Mouse (Mus musculus): ENCODE measurements around the gene Syt15. TPM values are rescaled to one million over a fixed set of nuclear protein-coding genes. Genes with fewer than 3 reads are reported as not detected.

The Syt15 gene
- polyA plus RNA-seq, 1 experiment from 2014 or later: 0.92 TPM

- no peak overlapping the region for H3K9ac ChIP-seq (replicated peaks; ENCODE audit: low read length)
- H3K4me3 ChIP-seq (ENCODE audit: low read length): no peak overlapping the region
- 67% methylated on average over 5 of the region's 5 CpGs for whole genome bisulfite sequencing
- H3K4me2 ChIP-seq (replicated peaks; ENCODE audit: low read depth, low read length): no peak overlapping the region
- H3K9me3 ChIP-seq (ENCODE audit: low read length): no peaks in the 10 kb centered on the region
- H3K36me3 ChIP-seq (ENCODE audit: insufficient read depth, low read length): no peaks in the 10 kb centered on the region
- no peak for ATAC-seq (ENCODE audit: low FRiP score, low TSS enrichment)
- peaks cover 6% of the 10 kb centered on the region; the same call in 1 of the 2 replicates for H3K4me1 ChIP-seq (ENCODE audit: insufficient read depth, low read length)
- H3K27me3 ChIP-seq (ENCODE audit: insufficient read depth, low read length): peaks cover 15% of the 10 kb centered on the region
- H3K27ac ChIP-seq (ENCODE audit: low read length): no peak overlapping the region
These were observed 4.0 kb downstream of the Syt15 start for GRCm38 (mm10) chr14:34223362-34223898.

- Histone ChIP-seq H3K9ac (replicated peaks; ENCODE audit: low read length) (no peak overlapping the region), H3K4me2 (replicated peaks; ENCODE audit: low read depth, low read length) (no peak overlapping the region), H3K36me3 (ENCODE audit: insufficient read depth, low read length) (no peaks in the 10 kb centered on the region), H3K4me3 (ENCODE audit: low read length) (no peak overlapping the region), H3K27me3 (ENCODE audit: insufficient read depth, low read length) (no peaks in the 10 kb centered on the region), H3K9me3 (ENCODE audit: low read length) (no peaks in the 10 kb centered on the region), H3K4me1 (ENCODE audit: insufficient read depth, low read length) (no peaks in the 10 kb centered on the region), H3K27ac (ENCODE audit: low read length) (no peak overlapping the region)
- 79% methylated on average over 9 of the region's 9 CpGs for WGBS
- ATAC-seq (ENCODE audit: low FRiP score, low TSS enrichment): no peak
These were observed 6.6 kb downstream of the Syt15 start for GRCm38 (mm10) chr14:34225986-34226385.

- no peak overlapping the region for H3K27ac ChIP-seq (ENCODE audit: low read length)
- H3K4me3 ChIP-seq (ENCODE audit: low read length): no peak overlapping the region
- H3K36me3 ChIP-seq (ENCODE audit: insufficient read depth, low read length): no peaks in the 10 kb centered on the region
- H3K4me2 ChIP-seq (replicated peaks; ENCODE audit: low read depth, low read length): no peak overlapping the region
- H3K4me1 ChIP-seq (ENCODE audit: insufficient read depth, low read length): no peaks in the 10 kb centered on the region
- no peak overlapping the region for H3K9ac ChIP-seq (replicated peaks; ENCODE audit: low read length)
- no peaks in the 10 kb centered on the region for H3K27me3 ChIP-seq (ENCODE audit: insufficient read depth, low read length)
- no peak for ATAC-seq (ENCODE audit: low FRiP score, low TSS enrichment)
- 57% methylated on average over 4 of the region's 4 CpGs for WGBS
- H3K9me3 ChIP-seq (ENCODE audit: low read length): no peaks in the 10 kb centered on the region
These were observed 7.2 kb downstream of the Syt15 start for GRCm38 (mm10) chr14:34226566-34226965.

- no peak overlapping the region for H3K27ac ChIP-seq (ENCODE audit: low read length)
These were observed 8.6 kb downstream of the Syt15 start for GRCm38 (mm10) chr14:34227981-34228380.

GRCm38 (mm10) chr14:34228830-34229506, 9.6 kb downstream of the Syt15 start:
- Histone ChIP-seq H3K4me3 (ENCODE audit: low read length) (no peak overlapping the region), H3K4me1 (ENCODE audit: insufficient read depth, low read length) (no peaks in the 10 kb centered on the region), H3K27me3 (ENCODE audit: insufficient read depth, low read length) (no peaks in the 10 kb centered on the region), H3K27ac (ENCODE audit: low read length) (no peak overlapping the region), H3K9me3 (ENCODE audit: low read length) (no peaks in the 10 kb centered on the region), H3K9ac (replicated peaks; ENCODE audit: low read length) (no peak overlapping the region), H3K4me2 (replicated peaks; ENCODE audit: low read depth, low read length) (no peak overlapping the region), H3K36me3 (ENCODE audit: insufficient read depth, low read length) (no peaks in the 10 kb centered on the region)
- 78% methylated on average over 10 of the region's 10 CpGs for WGBS
- no peak for ATAC-seq (ENCODE audit: low FRiP score, low TSS enrichment)

More at GRCm38 (mm10) chr14:34227981-34228380, 8.6 kb downstream of the Syt15 start:
- no peaks in the 10 kb centered on the region for H3K4me1 ChIP-seq (ENCODE audit: insufficient read depth, low read length)
- WGBS: 82% methylated on average over 12 of the region's 12 CpGs
- no peaks in the 10 kb centered on the region for H3K36me3 ChIP-seq (ENCODE audit: insufficient read depth, low read length)
- no peaks in the 10 kb centered on the region for H3K9me3 ChIP-seq (ENCODE audit: low read length)
- no peak overlapping the region for H3K4me3 ChIP-seq (ENCODE audit: low read length)
- H3K27me3 ChIP-seq (ENCODE audit: insufficient read depth, low read length): no peaks in the 10 kb centered on the region
- no peak for ATAC-seq (ENCODE audit: low FRiP score, low TSS enrichment)
- H3K4me2 ChIP-seq (replicated peaks; ENCODE audit: low read depth, low read length): no peak overlapping the region
- no peak overlapping the region for H3K9ac ChIP-seq (replicated peaks; ENCODE audit: low read length)

- no peak overlapping the region for H3K9ac ChIP-seq (replicated peaks; ENCODE audit: low read length)
- H3K36me3 ChIP-seq (ENCODE audit: insufficient read depth, low read length): no peaks in the 10 kb centered on the region
- no peak overlapping the region for H3K4me3 ChIP-seq (ENCODE audit: low read length)
- no peak overlapping the region for H3K4me2 ChIP-seq (replicated peaks; ENCODE audit: low read depth, low read length)
- 68% methylated on average over 7 of the region's 7 CpGs for WGBS
- H3K4me1 ChIP-seq (ENCODE audit: insufficient read depth, low read length): peaks cover 5% of the 10 kb centered on the region; the same call in 1 of the 2 replicates
- H3K9me3 ChIP-seq (ENCODE audit: low read length): no peaks in the 10 kb centered on the region
- no peak for ATAC-seq (ENCODE audit: low FRiP score, low TSS enrichment)
- H3K27me3 ChIP-seq (ENCODE audit: insufficient read depth, low read length): no peaks in the 10 kb centered on the region
- H3K27ac ChIP-seq (ENCODE audit: low read length): no peak overlapping the region
These were observed 12.9 kb downstream of the Syt15 start for GRCm38 (mm10) chr14:34232340-34232739.

- H3K27me3 ChIP-seq (ENCODE audit: insufficient read depth, low read length): no peaks in the 10 kb centered on the region
- no peak overlapping the region for H3K9ac ChIP-seq (replicated peaks; ENCODE audit: low read length)
- no peak overlapping the region for H3K4me3 ChIP-seq (ENCODE audit: low read length)
- ATAC-seq (ENCODE audit: low FRiP score, low TSS enrichment): no peak
- H3K4me2 ChIP-seq (replicated peaks; ENCODE audit: low read depth, low read length): no peak overlapping the region
- no peaks in the 10 kb centered on the region for H3K9me3 ChIP-seq (ENCODE audit: low read length)
- H3K27ac ChIP-seq (ENCODE audit: low read length): no peak overlapping the region
- H3K36me3 ChIP-seq (ENCODE audit: insufficient read depth, low read length): no peaks in the 10 kb centered on the region
- peaks cover 5% of the 10 kb centered on the region; the same call in 1 of the 2 replicates for H3K4me1 ChIP-seq (ENCODE audit: insufficient read depth, low read length)
- whole genome bisulfite sequencing: 82% methylated on average over 9 of the region's 9 CpGs
These were observed 13.7 kb downstream of the Syt15 start for GRCm38 (mm10) chr14:34232866-34233680.

GRCm38 (mm10) chr14:34233846-34234245, 14.5 kb downstream of the Syt15 start:
- no peak overlapping the region for H3K4me3 ChIP-seq (ENCODE audit: low read length)
- H3K4me1 ChIP-seq (ENCODE audit: insufficient read depth, low read length): peaks cover 5% of the 10 kb centered on the region; the same call in 1 of the 2 replicates
- no peaks in the 10 kb centered on the region for H3K9me3 ChIP-seq (ENCODE audit: low read length)
- no peaks in the 10 kb centered on the region for H3K27me3 ChIP-seq (ENCODE audit: insufficient read depth, low read length)
- no peak for ATAC-seq (ENCODE audit: low FRiP score, low TSS enrichment)
- H3K4me2 ChIP-seq (replicated peaks; ENCODE audit: low read depth, low read length): no peak overlapping the region
- no peaks in the 10 kb centered on the region for H3K36me3 ChIP-seq (ENCODE audit: insufficient read depth, low read length)
- H3K9ac ChIP-seq (replicated peaks; ENCODE audit: low read length): no peak overlapping the region
- 72% methylated on average over 4 of the region's 4 CpGs for WGBS
- no peak overlapping the region for H3K27ac ChIP-seq (ENCODE audit: low read length)

GRCm38 (mm10) chr14:34234630-34235380, 15.4 kb downstream of the Syt15 start:
- Histone ChIP-seq H3K9me3 (ENCODE audit: low read length) (no peaks in the 10 kb centered on the region), H3K4me1 (ENCODE audit: insufficient read depth, low read length) (peaks cover 5% of the 10 kb centered on the region; the same call in 1 of the 2 replicates), H3K4me2 (replicated peaks; ENCODE audit: low read depth, low read length) (peak overlapping the region; percentile 78), H3K27me3 (ENCODE audit: insufficient read depth, low read length) (no peaks in the 10 kb centered on the region), H3K36me3 (ENCODE audit: insufficient read depth, low read length) (no peaks in the 10 kb centered on the region), H3K27ac (ENCODE audit: low read length) (no peak overlapping the region), H3K4me3 (ENCODE audit: low read length) (peak overlapping the region; percentile 46), H3K9ac (replicated peaks; ENCODE audit: low read length) (peak overlapping the region; percentile 67)
- ATAC-seq (ENCODE audit: low FRiP score, low TSS enrichment): peak; percentile 99
- WGBS: 3% methylated on average over 16 of the region's 16 CpGs

Measured in kidney, embryonic 16.5 days (tissue).